Mouse (Mus musculus) hindbrain, embryonic 13.5 days (tissue): ENCODE results near the gene Dusp6. TPM values are rescaled to one million over a fixed set of nuclear protein-coding genes. Genes with fewer than 3 reads are reported as not detected.

Experiments used
- ATAC-seq: fragments of 200-750 bp; cut with Nextera tagmentation; 2 replicates; pipeline ENCODE4 v1.8.0; 2017; ENCODE audit warnings: moderate TSS enrichment; ENCODE audit not compliant: low FRiP score
- H3K27ac ChIP-seq: fragments of 300-500 bp; sonication (generic); 2 replicates; pipeline ENCODE4 v1.5.1; 2015; ENCODE audit warnings: inconsistent platforms, mild to moderate bottlenecking, moderate library complexity
- H3K27me3 ChIP-seq: fragments of 300-500 bp; sonication (generic); 2 replicates; pipeline ENCODE4 v1.6.1; 2015; ENCODE audit warnings: mild to moderate bottlenecking, inconsistent platforms
- H3K36me3 ChIP-seq: fragments of 300-500 bp; sonication (generic); 2 replicates; pipeline ENCODE4 v1.6.1; 2015; ENCODE audit warnings: mild to moderate bottlenecking, inconsistent platforms
- H3K4me1 ChIP-seq: fragments of 300-500 bp; sonication (generic); replicated peaks from 2 replicates; pipeline ENCODE4 v1.6.1; 2015; ENCODE audit warnings: inconsistent platforms
- H3K4me2 ChIP-seq: fragments of 300-500 bp; sonication (generic); 2 replicates; pipeline ENCODE4 v1.6.1; 2015; ENCODE audit warnings: inconsistent platforms, mild to moderate bottlenecking, moderate library complexity
- H3K4me3 ChIP-seq: fragments of 300-500 bp; sonication (generic); 2 replicates; pipeline ENCODE4 v1.5.1; 2015; ENCODE audit warnings: mild to moderate bottlenecking, inconsistent platforms
- H3K9ac ChIP-seq: fragments of 300-500 bp; sonication (generic); 2 replicates; pipeline ENCODE4 v1.6.1; 2015; ENCODE audit warnings: mild to moderate bottlenecking, inconsistent platforms
- H3K9me3 ChIP-seq: fragments of 300-500 bp; sonication (generic); 2 replicates; pipeline ENCODE4 v1.6.1; 2016; ENCODE audit warnings: inconsistent platforms
- WGBS: fragments of 180-500 bp; shearing (Covaris S2); methylation state at CpG from one replicate; pipeline ENCODE4 v1.1.7; 2015; 5-methylcytosine and 5-hydroxymethylcytosine counted together
- polyA plus RNA-seq: library from polyadenylated mRNA; unstranded; fragments of >200 nt; fragmentation: Nextera tagmentation; extraction: Ambion mirVana; gene quantifications from 2 replicates; pipeline ENCODE4 v1.2.1, GENCODE M21; 2015

Dusp6 gene
- polyA plus RNA-seq, 1 experiment from 2014 or later = 27.2 TPM

- ATAC-seq = no peak
- H3K36me3 ChIP-seq = no peaks in the 10 kb centered on the region
- 83% methylated on average over 7 of the region's 7 CpGs for WGBS
These were observed 51.3 kb downstream of the Dusp6 start for GRCm38 (mm10) chr10:99314366-99314765.

GRCm38 (mm10) chr10:99317057-99317456, 54.0 kb downstream of the Dusp6 start:
- no peaks in the 10 kb centered on the region for H3K36me3 ChIP-seq
- no peak for ATAC-seq
- H3K27me3 ChIP-seq = no peaks in the 10 kb centered on the region

More at GRCm38 (mm10) chr10:99314366-99314765, 51.3 kb downstream of the Dusp6 start:
- Histone ChIP-seq H3K9me3 (no peaks in the 10 kb centered on the region), H3K27me3 (no peaks in the 10 kb centered on the region), H3K4me1 (no peaks in the 10 kb centered on the region), H3K4me3 (no peak overlapping the region), H3K27ac (no peak overlapping the region), H3K4me2 (no peak overlapping the region), H3K9ac (no peak overlapping the region)

More at GRCm38 (mm10) chr10:99317057-99317456, 54.0 kb downstream of the Dusp6 start:
- no peaks in the 10 kb centered on the region for H3K9me3 ChIP-seq
- no peak overlapping the region for H3K4me3 ChIP-seq
- H3K9ac ChIP-seq = no peak overlapping the region
- no peak overlapping the region for H3K4me2 ChIP-seq
- H3K27ac ChIP-seq = no peak overlapping the region
- no peaks in the 10 kb centered on the region for H3K4me1 ChIP-seq

Other genes with a start within 250 kb of the Dusp6 start
- gene Poc1b, start 156.2 kb upstream of the Dusp6 start, polyA plus RNA-seq = 10.1 and 11.9 TPM in 2 replicates
- 3.1 and 3.9 TPM in 2 replicates for gene Galnt4, start 155.1 kb upstream of the Dusp6 start, polyA plus RNA-seq
- not detected in 2 replicates for gene Phxr2, start 136.9 kb upstream of the Dusp6 start, polyA plus RNA-seq